Mouse (Mus musculus) heart, postnatal 0 days (tissue): ENCODE measurements around the gene Macrod1.

Experiments
- CTCF ChIP-seq: IDR thresholded peaks from 2 replicates; pipeline ENCODE4 v1.5.1; 2016; ENCODE audit warnings: antibody characterized with exemption, control low read depth, low read depth
- EP300 ChIP-seq: IDR thresholded peaks from 2 replicates; pipeline ENCODE4 v1.6.1; 2016; ENCODE audit warnings: antibody characterized with exemption, low read depth

- TF ChIP-seq EP300 (no peak), CTCF (no peak)
Measured at GRCm38 (mm10) chr19:7121252-7121651, 64.6 kb downstream of the Macrod1 start.
